Mouse (Mus musculus): ENCODE measurements around the gene Golga1.
"Not testable (repeated sequence)": the region's sequence is repeated elsewhere in the genome, so short reads cannot be mapped to it uniquely, and the experiment has no call there.

The Golga1 gene

DNA sequence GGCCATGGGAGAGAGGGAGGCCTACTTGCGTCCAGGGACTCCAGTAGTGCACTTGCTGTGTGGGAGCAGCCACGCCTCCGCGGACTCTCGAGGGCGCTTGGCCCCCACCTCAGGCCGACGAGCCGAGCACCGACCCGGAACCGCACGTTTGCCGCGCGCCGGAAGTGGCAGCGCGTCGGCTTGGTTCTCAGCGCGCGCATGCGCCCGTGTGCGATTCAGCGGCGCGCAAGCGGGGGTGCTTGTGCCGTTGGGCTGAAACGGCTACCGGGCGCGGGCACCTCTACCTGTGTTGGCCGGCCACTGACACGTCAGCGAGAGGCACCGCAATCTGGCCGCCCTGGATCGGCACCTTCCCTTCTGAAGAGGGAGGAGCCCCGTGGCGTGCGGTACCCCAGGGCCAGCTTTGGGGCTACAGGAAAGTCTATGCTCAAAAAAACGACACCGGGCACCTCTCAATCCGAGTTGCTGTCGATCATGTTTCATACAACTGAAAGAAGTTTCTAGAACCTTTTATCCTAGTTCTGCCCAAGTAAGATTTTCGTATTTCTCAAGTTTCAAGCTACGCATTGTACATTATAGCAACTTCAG is at the start of gene Golga1:
Gene Golga1, minus strand, starts transcription at position 142 of the 588 bp plus-strand sequence.
- peak; percentile 95 for DNase-seq (ENCODE audit: inconsistent ontology term)

DNA sequence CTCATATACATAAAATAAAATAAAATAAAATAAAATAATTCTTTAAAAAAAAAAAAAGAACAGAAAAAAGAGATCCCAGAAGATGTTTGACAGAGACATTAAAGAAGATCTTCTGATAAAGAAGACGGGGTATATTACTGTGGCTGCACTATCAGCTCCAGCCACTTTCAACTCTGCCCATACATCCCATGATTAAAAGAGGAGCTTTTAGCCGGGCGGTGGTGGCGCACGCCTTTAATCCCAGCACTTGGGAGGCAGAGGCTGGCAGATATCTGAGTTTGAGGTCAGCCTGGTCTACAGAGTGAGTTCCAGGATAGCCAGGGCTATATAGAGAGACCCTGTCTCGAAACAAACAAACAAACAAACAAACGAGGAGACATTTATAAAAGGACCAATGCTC is 48.8 kb upstream of the Golga1 start:
- DNase-seq (ENCODE audit: inconsistent ontology term): no peak

DNA sequence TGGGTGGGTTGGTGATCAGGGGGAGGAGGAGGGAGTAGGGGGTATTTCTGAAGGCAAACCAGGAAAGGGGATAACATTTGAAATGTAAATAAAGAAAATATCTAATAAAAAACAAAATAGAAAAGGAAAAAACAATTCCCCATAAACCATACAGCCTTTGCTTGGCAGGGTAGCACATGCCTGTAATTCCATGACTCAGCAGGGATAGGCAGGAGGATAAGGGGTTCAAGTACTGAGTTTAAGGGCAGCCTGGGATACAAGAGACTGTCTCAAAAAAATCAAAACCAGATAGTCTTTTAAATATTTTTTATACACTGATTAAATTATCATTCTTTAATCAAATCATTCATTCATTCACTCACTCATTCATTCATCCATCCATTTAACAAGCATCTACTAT is 45.2 kb upstream of the Golga1 start:
- no peak for DNase-seq (ENCODE audit: inconsistent ontology term)

GRCm38 (mm10) chr2:39109712-39110111 is 44.4 kb upstream of the Golga1 start:
- not testable (repeated sequence) for DNase-seq (ENCODE audit: inconsistent ontology term)

DNA sequence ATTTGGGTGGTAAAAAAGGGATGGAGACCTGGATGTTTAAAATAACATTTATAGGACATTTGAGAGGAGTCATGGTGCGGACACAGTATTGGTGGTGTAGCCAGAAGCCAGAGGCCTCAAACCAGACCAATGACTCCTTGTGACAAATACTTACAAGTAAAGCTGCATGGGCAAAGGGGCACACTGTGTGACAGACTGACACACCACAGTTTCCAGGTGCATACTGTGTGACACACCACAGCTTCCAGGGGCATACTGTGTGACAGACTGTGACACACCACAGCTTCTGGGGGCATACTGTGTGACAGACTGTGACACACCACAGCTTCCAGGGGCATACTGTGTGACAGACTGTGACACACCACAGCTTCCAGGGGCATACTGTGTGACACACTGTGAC is 34.6 kb upstream of the Golga1 start:
- not testable (repeated sequence) for DNase-seq (ENCODE audit: inconsistent ontology term)

- DNase-seq (ENCODE audit: inconsistent ontology term): no peak
These were observed 32.7 kb upstream of the Golga1 start for GRCm38 (mm10) chr2:39097993-39098392.

- DNase-seq (ENCODE audit: inconsistent ontology term): no peak
These were observed 26.6 kb upstream of the Golga1 start for GRCm38 (mm10) chr2:39091966-39092365.

GRCm38 (mm10) chr2:39082706-39083105 is 17.4 kb upstream of the Golga1 start:
- DNase-seq (ENCODE audit: inconsistent ontology term): no peak

- no peak for DNase-seq (ENCODE audit: inconsistent ontology term)
These were observed 5.3 kb upstream of the Golga1 start for GRCm38 (mm10) chr2:39070666-39071065.

DNA sequence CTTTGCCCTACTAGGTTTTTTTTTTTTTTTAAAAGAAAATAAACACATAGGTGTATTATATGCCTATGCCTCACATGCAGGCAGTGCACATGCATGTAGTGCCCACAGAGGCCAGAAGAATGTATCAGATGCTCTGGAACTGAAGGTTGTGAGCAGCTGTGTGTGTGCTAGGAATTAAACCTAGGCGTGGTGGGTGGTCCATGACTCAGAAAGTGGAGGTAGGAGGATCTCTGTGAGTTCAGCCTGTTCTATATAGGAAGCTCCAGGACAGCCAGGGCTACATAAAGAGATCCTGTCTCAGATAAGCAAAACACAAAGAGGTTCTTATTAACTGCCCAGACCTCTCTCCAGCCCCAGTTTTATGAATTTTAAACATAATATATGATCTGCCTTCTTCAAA is 3.8 kb upstream of the Golga1 start:
- DNase-seq (ENCODE audit: inconsistent ontology term): no peak

DNA sequence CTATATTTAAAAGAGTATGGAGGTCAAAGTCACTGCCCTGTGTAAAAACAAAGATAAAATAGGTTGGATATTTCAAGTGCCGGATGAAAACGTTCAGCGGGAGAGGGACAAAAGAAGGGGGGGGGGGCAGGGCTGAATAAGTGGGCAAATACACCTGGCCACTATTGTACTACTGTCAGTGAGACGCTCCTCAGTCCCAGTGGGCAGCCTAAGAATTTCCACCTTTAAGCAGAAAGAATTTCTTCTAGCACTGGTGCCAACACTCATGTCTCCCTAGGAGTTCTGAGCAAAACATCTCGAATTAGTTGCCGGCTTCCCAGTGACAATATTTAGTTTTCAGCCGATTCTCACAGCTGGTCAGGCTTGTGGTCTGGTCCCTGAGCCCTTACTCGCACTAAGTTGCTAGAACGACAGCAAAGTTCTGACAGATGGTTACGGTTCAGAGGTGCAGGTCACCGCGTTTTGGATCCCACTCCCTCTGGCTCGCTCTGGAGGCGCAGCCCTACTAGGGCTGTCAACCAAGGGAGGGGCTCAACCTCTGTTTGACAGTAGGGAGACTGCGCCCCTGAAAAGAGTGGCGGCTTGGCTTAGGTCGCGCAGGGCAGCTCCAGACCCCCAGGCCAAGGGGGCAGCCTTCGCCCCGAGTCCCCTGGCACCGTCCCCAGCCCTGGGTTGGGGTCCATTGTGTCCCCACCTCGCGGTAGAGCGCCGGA is 498 bp downstream of the Golga1 start:
- DNase-seq (ENCODE audit: inconsistent ontology term): no peak

GRCm38 (mm10) chr2:39048515-39048914 is 16.8 kb downstream of the Golga1 start:
- DNase-seq (ENCODE audit: inconsistent ontology term): no peak

DNA sequence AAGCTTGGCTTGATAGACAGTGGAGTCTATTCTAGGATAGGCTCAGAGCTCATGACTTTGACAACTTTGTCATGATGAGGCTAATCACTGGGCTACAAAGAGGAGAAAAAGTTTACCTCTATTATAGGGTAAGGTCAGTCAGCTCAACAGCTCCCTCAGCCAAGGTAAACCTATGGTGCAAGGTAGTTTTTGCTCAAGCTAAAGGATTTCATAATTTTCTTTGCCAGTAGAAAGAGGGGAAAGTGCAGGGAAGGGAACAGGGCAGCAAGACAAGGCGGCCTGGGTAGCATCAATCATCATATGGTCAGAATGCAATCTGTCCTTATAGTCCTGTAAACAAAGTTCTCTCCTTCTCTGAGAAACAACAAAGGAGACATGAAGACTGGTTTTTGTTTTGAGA is 25.1 kb downstream of the Golga1 start:
- DNase-seq (ENCODE audit: inconsistent ontology term): no peak

DNA sequence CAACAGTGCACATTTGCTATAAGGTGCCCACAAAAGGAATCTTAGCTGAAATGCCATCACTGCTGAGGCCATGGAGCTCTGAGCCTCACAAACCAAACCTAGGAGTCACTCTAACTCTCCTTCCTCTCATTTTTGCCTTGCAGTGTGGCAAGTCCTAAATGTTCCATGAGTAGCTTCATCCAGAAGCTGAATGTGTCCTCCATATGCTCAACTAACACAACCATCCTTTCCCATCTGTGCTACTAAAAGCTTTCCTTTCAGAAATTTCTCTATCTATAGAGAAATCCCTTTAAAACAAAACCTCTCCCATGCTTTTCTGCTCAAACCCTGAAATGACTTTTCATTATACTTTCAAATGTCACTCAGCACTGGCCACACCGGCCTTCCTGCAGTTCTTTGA is 33.7 kb downstream of the Golga1 start:
- no peak for DNase-seq (ENCODE audit: inconsistent ontology term)

DNA sequence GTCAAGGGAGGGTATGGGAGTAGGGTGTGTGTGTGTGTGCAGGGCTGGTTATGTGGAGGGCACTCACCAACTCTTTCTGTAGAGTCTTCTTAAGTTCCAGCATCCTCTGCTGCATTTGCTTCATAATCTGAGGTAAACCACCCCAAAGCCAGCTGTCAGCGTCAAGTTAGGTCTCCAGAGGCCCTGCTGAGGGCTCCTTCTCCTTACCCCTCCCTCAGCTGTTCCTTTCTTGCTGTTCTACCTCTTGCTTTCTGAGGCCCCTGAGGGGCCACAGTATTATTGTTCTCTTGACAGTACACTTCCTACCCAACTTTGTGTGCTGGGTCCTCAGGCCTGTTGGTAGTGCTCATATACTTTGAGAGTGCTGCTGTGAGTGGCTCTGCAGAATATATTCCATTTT is 45.3 kb downstream of the Golga1 start:
- no peak for DNase-seq (ENCODE audit: inconsistent ontology term)

DNA sequence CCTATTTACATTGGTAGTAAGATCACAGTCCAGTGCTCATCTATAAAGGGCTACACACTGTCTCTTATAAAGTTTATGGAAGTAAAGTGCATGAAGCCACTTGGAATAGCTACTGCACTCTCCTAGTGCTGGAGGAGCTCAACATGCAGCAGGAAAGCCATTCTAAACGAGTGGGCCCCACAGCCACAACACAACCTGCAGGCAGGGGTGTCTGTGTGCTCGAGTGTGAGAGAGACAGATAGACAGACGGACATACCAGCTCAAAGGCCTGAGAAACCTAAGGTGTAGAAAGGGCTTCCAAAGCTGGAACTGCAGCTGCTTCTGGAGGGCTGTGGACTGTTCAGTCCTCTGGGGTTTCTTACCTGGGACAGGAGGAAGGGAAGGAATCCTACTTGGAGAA is 48.8 kb downstream of the Golga1 start:
- DNase-seq (ENCODE audit: inconsistent ontology term): no peak

- no peak for DNase-seq (ENCODE audit: inconsistent ontology term)
These were observed 52.5 kb downstream of the Golga1 start for GRCm38 (mm10) chr2:39012768-39013279.

- no peak for DNase-seq (ENCODE audit: inconsistent ontology term)
These were observed 53.4 kb downstream of the Golga1 start for GRCm38 (mm10) chr2:39011971-39012370.

DNA sequence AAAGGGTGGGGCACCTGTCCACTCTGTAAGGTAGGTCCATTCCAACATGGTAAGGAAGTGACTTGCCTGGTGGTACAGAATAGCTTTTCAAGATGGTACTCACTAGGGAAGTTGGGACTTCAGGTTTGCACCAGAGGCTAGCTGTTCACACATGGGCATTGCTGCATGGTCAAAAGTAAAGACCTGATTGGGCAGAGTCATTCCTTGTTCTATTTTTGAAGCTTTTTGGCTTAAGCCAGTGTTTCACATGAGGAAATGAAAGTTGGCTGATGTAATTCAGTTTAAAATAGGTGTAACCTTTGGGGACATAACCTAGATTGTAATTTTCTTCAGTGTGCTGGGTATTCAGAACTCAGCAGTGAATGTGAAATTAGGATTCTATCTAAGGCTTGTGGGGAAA is 54.1 kb downstream of the Golga1 start:
- no peak for DNase-seq (ENCODE audit: inconsistent ontology term)

GRCm38 (mm10) chr2:39010144-39010543 is 55.2 kb downstream of the Golga1 start:
- DNase-seq (ENCODE audit: inconsistent ontology term): not testable (repeated sequence)

DNA sequence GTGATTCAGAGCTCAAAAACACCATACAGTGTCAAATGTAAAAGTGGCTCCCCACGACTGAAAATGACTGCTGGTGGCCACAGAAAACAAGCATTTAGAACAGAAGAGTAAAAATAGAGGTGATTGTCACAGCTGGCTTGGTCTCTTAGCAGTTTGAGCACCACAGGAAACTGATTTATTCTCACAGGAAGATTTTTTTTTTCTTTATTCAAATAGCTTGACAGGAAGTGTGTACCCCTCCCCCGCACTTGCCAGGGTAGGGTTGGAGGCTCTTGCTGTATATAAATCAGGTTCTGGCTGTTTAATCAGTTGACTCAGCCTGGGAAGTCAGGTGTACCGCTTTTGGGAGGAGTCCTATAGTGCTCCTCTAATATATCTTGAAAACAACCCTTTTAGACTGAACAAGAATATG is 56.4 kb downstream of the Golga1 start:
- peak; percentile 28 for DNase-seq (ENCODE audit: inconsistent ontology term)

DNA sequence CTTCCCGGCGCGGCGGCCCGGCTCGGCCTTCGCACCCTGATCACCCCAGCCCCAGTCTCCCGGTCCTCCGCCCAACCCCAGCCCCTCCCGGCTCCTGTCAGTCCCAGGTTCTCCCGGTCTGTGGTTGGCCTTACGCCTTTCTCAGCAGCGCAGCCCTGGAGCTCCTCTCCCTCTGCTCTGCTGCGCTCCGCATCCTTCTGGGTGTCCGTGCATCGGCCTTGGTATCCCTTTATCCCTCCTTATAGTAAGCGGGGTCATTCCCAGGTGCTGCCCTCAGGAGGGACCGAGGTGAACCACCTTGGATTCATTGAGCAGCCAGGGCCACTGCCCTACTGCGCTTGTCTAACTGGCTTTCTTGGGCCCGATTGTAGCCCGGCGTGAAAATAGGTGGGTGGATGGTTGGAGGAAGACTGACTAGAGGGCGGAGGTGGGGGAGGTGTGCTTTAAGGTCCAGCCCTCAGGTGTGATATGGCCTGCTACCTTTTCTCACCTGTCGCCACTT is 56.9 kb downstream of the Golga1 start:
- no peak for DNase-seq (ENCODE audit: inconsistent ontology term)

- DNase-seq (ENCODE audit: inconsistent ontology term): peak; percentile 96
These were observed 57.5 kb downstream of the Golga1 start for GRCm38 (mm10) chr2:39007865-39008264.
